Mouse (Mus musculus) liver, adult 2 months (tissue): ENCODE measurements around the gene Snx14.

Experiments used
- CTCF ChIP-seq: fragments of 200-500 bp; IDR thresholded peaks from 2 replicates; pipeline ENCODE4 v1.5.1; 2011; ENCODE audit warnings: low read depth, low read length, control low read depth
- POLR2A ChIP-seq: fragments of 200-500 bp; IDR thresholded peaks from 2 replicates; pipeline ENCODE4 v1.6.1; 2011; ENCODE audit warnings: low read length, control low read depth; ENCODE audit not compliant: insufficient read depth; ENCODE audit errors: extremely low read depth

DNA sequence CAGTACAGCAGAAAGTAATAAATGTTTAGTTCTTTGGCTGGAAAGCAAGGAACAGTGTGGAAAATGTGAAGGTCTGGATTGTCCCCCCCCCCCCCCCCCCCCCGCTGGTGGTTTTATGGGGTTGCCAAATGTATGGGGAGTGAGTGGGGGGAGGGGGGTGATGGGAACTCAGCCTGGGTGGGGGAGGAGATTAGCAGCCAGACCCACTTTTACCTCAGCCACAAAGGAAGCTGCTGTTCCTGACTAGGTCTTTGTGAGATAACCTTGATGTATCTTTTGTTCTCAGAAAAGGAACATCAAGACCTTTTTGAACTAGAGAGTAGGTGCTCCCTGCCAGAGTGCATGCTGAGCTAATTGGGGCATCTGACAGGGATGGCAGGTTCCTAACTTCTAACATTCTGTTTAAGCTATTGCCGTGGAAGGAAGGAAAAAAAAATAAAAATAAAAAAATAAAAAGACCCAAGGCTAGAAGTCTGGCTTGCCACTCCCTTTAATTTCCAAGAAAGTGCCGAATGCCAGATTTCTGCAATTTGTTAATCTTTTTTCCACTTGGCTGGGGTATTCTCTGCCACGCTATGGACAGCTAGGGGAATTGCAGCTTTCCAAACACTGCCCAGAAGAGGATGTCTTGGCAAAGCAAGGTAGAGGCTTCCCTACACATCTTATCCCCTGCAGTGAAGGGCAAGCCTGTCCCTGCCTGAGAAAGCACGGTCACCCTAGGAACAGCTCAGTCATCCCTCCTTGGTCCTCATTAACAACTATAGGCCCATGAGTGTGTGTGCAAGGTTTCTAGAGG is 76.5 kb downstream of the Snx14 start:
- TF ChIP-seq CTCF, result no peak
- no peak for TF ChIP-seq POLR2A
